Mouse (Mus musculus): ENCODE data around the gene Dst. TPM values are rescaled to one million over a fixed set of nuclear protein-coding genes. Genes with fewer than 3 reads are reported as not detected.

Gene Dst
- polyA plus RNA-seq, 1 experiment from 2014 or later: 63.1 TPM

DNA sequence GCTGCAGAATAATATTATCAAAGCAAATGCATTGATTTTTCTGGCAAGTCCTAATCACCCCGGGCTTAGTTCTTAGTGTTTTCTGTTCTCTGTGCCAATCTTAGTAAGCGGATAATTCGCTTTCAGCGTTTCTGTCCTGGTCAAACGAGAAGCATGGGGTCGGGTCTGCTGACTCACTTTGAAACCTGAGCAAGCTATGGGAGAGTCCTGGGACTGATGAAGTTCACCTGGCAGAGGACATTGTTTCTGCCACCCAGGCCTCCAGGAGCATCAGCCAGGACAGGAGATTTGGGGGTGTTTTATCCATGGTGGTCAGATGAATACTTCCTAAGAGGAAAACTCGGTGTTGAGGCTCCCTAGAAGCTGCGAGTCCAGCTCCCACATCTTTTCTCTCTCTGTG, 3.6 kb downstream of the Dst start:
- Histone ChIP-seq H3K27me3 (ENCODE audit: control insufficient read depth, insufficient read depth, low read length) (no peaks in the 10 kb centered on the region), H3K27ac (no peak overlapping the region), H3K4me2 (replicated peaks) (no peak overlapping the region), H3K9me3 (ENCODE audit: control insufficient read depth, low read length) (no peaks in the 10 kb centered on the region), H3K4me1 (replicated peaks; ENCODE audit: control insufficient read depth, insufficient read depth, low read length) (peaks cover 13% of the 10 kb centered on the region; the same call in 1 of the 2 replicates), H3K4me3 (replicated peaks; ENCODE audit: low read length) (no peak overlapping the region), H3K36me3 (replicated peaks; ENCODE audit: control insufficient read depth, insufficient read depth) (peaks cover 4% of the 10 kb centered on the region; the same call in 1 of the 2 replicates), H3K9ac (no peak overlapping the region)
- WGBS: 77% methylated on average over 8 of the region's 8 CpGs
- DNase-seq (ENCODE audit: low spot score) (no peak), ATAC-seq (ENCODE audit: low FRiP score) (no peak)

DNA sequence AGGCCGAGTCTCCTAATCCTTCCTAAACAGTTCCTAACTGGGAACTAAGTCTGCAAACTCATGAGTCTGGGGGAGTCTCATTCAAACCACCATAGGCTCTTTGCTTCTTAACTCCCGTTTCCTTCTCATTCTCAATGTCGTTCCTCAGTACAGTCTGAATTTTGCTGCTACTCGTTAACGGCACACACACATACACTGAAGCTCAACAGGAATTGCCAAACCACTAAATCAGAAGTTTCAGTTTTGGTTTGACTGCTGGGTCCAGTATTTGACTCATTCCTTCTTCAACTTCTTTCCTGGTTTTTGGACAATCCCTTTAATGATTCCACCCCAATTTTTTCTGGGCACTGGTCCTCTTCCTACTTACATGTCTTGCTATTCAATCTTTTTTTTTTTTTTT, 8.5 kb downstream of the Dst start:
- no peaks in the 10 kb centered on the region for H3K27me3 ChIP-seq (ENCODE audit: control insufficient read depth, insufficient read depth, low read length)
- ATAC-seq (ENCODE audit: low FRiP score) (no peak), DNase-seq (ENCODE audit: low spot score) (no peak)
- H3K4me2 ChIP-seq (replicated peaks): no peak overlapping the region
- WGBS: 95% methylated on average over 5 of the region's 5 CpGs
- H3K27ac ChIP-seq: no peak overlapping the region
- no peaks in the 10 kb centered on the region for H3K4me1 ChIP-seq (replicated peaks; ENCODE audit: control insufficient read depth, insufficient read depth, low read length)
- no peaks in the 10 kb centered on the region for H3K9me3 ChIP-seq (ENCODE audit: control insufficient read depth, low read length)
- no peak overlapping the region for H3K4me3 ChIP-seq (replicated peaks; ENCODE audit: low read length)
- peaks cover 7% of the 10 kb centered on the region for H3K36me3 ChIP-seq (replicated peaks; ENCODE audit: control insufficient read depth, insufficient read depth)
- no peak overlapping the region for H3K9ac ChIP-seq

DNA sequence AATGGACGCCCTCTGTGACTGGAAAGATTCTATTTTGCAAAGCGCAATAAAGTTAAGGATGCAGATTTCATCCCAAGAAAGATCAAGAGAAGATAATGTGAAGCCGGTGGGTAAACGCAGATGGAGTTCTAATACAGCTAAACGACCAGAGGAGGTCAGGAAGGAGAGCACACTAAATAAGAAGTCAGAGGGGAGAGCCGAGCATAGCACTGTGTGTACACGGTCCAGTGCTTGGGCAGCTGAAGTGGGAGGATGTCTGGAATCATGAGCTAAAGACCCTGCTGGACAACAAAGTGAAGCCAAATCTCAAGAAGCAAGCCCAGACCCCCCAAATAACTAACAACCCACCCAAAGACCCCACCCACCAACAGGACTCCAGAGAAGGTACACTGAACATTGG, 14.9 kb downstream of the Dst start:
- H3K27me3 ChIP-seq (ENCODE audit: control insufficient read depth, insufficient read depth, low read length): no peaks in the 10 kb centered on the region
- WGBS: 81% methylated on average over 7 of the region's 7 CpGs
- H3K4me1 ChIP-seq (replicated peaks; ENCODE audit: control insufficient read depth, insufficient read depth, low read length): no peaks in the 10 kb centered on the region
- no peak overlapping the region for H3K9ac ChIP-seq
- DNase-seq (ENCODE audit: low spot score): no peak
- ATAC-seq (ENCODE audit: low FRiP score): no peak
- H3K9me3 ChIP-seq (ENCODE audit: control insufficient read depth, low read length): no peaks in the 10 kb centered on the region
- H3K4me3 ChIP-seq (replicated peaks; ENCODE audit: low read length): no peak overlapping the region
- peaks cover 3% of the 10 kb centered on the region; the same call in 1 of the 2 replicates for H3K36me3 ChIP-seq (replicated peaks; ENCODE audit: control insufficient read depth, insufficient read depth)
- H3K4me2 ChIP-seq (replicated peaks): no peak overlapping the region
- H3K27ac ChIP-seq: no peak overlapping the region

DNA sequence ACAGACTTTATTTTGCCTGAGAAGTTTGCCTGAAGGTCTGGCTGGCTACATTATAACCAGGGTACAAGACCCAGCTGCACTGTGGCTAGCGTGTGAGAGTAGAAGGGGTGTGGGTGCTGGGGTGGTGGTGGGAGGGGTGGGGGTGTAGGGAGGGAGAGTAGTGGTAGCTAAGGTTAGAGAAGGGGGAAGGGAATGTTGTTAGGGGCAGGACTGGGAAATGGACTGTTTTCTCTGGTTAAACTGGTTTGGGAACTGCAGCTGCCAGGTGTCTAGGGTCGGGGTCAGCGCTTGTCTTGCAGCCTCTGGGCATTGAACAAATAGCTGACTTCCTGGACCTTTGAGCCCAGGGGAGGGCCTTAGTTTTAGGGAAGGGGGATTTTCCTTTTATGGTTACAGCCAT, 17.3 kb downstream of the Dst start:
- H3K4me3 ChIP-seq (replicated peaks; ENCODE audit: low read length): no peak overlapping the region

DNA sequence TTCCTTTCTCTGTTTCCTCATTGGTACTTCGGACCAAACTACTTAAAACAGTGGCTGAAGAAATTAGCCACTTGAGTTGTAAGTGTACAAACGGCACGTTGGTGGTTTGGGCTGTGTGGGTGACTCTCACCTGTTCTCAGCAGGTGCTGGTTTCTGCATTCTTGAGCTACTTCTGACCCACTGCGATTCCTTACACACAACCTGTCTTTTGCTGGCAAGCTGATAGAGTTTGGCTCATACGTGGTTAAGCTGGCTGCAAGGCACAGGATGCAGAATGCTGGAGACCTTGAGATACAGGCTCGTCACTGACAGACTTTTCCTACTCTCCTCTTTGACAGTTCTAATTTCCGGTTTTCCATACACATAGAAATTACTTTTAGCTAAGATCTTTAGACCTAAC, 19.4 kb downstream of the Dst start:
- H3K4me2 ChIP-seq (replicated peaks): no peak overlapping the region
- ATAC-seq (ENCODE audit: low FRiP score) (no peak), DNase-seq (ENCODE audit: low spot score) (no peak)
- no peak overlapping the region for H3K27ac ChIP-seq
- no peak overlapping the region for H3K9ac ChIP-seq
- no peaks in the 10 kb centered on the region for H3K9me3 ChIP-seq (ENCODE audit: control insufficient read depth, low read length)
- WGBS: 94% methylated on average over 7 of the region's 7 CpGs
- peaks cover 8% of the 10 kb centered on the region for H3K4me1 ChIP-seq (replicated peaks; ENCODE audit: control insufficient read depth, insufficient read depth, low read length)
- no peaks in the 10 kb centered on the region for H3K36me3 ChIP-seq (replicated peaks; ENCODE audit: control insufficient read depth, insufficient read depth)
- H3K4me3 ChIP-seq (replicated peaks; ENCODE audit: low read length): no peak overlapping the region
- no peaks in the 10 kb centered on the region for H3K27me3 ChIP-seq (ENCODE audit: control insufficient read depth, insufficient read depth, low read length)

More for the DNA sequence above, 17.3 kb downstream of the Dst start:
- Histone ChIP-seq H3K9me3 (ENCODE audit: control insufficient read depth, low read length) (no peaks in the 10 kb centered on the region), H3K27ac (no peak overlapping the region), H3K36me3 (replicated peaks; ENCODE audit: control insufficient read depth, insufficient read depth) (no peaks in the 10 kb centered on the region), H3K4me1 (replicated peaks; ENCODE audit: control insufficient read depth, insufficient read depth, low read length) (no peaks in the 10 kb centered on the region), H3K27me3 (ENCODE audit: control insufficient read depth, insufficient read depth, low read length) (no peaks in the 10 kb centered on the region), H3K4me2 (replicated peaks) (no peak overlapping the region), H3K9ac (no peak overlapping the region)
- ATAC-seq (ENCODE audit: low FRiP score) (no peak), DNase-seq (ENCODE audit: low spot score) (no peak)
- WGBS: 85% methylated on average over 3 of the region's 3 CpGs

DNA sequence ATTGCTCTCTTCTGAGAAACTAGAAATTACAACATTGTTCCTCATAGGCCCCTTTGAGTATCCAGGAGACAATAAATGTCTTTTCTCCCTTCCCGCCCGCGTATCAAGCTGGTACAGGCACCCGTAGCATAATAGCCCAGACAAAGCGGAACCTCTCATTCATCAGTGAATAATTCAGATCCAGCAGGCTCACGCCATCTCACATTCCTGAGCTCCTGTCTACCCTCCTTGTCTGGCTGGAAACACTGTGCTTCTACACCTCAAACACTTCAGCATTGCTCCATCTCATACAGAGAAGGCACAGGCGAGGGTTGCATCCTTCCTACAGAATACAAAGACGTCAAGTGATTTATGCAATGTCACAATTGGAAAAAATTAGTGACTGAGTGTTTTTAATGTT, 23.8 kb downstream of the Dst start:
- Histone ChIP-seq H3K9me3 (ENCODE audit: control insufficient read depth, low read length) (no peaks in the 10 kb centered on the region), H3K4me2 (replicated peaks) (no peak overlapping the region), H3K27ac (no peak overlapping the region), H3K4me1 (replicated peaks; ENCODE audit: control insufficient read depth, insufficient read depth, low read length) (peaks cover 13% of the 10 kb centered on the region), H3K4me3 (replicated peaks; ENCODE audit: low read length) (no peak overlapping the region), H3K9ac (no peak overlapping the region), H3K27me3 (ENCODE audit: control insufficient read depth, insufficient read depth, low read length) (no peaks in the 10 kb centered on the region), H3K36me3 (replicated peaks; ENCODE audit: control insufficient read depth, insufficient read depth) (no peaks in the 10 kb centered on the region)
- 25% methylated on average over 8 of the region's 8 CpGs for WGBS
- DNase-seq (ENCODE audit: low spot score) (no peak), ATAC-seq (ENCODE audit: low FRiP score) (no peak; the same call in 1 of the 2 replicates)

DNA sequence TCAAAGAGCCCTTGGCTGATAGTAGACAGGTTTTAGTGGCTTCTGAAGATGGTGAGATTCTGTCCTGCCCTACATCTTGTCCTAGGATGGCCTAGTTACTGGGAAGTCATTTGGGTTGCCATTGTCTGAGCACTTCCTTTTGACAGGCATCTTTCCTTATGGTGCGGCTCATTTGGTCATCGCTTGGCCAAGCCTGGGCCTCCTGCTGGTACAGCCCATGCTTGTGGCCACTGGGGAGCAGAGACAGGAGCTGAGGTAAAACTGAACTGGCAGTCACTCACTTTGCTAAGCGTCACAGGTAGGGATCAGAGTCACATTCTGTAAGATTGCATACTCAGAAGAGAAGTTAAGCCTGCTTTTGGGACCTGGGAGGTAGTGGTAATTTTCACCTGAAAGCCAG, 24.2 kb downstream of the Dst start:
- no peak for DNase-seq (ENCODE audit: low spot score)
- no peak for ATAC-seq (ENCODE audit: low FRiP score)
- WGBS: 81% methylated on average over 3 of the region's 3 CpGs

DNA sequence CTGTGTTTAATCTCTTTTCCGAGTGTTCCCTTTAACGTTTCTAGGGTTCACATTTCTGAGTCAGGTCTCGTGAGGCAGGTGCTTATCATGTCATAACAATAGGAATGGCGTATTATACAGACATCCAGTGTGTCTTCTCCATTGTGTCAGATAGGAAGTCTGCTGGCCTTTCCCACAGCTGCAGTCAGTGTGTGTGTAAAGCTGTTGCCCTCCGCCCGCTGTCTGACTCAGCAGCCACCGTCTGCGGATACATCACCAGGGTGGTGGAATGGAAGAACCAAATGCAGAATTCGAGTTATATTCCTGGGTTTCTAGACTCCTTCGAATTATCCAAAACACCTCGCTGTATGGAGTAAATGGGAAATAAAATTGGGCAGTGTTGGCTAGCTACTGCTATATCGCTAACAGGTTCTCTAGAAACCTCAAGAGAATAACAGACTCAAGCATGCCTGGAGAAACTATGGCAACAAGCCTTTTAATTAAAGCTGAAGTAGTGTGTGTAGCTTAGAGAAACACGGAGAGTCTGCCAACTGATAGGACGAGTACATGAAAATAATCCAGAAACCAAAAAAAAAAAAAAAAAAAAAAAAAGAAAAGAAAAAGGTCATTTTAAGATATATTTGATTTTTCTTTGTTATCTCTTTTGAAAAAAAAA, 24.9 kb downstream of the Dst start:
- ATAC-seq (ENCODE audit: low FRiP score) (peak; percentile 68; the same call in 1 of the 2 replicates), DNase-seq (ENCODE audit: low spot score) (no peak)
- Histone ChIP-seq H3K9ac (no peak overlapping the region), H3K9me3 (ENCODE audit: control insufficient read depth, low read length) (no peaks in the 10 kb centered on the region), H3K4me2 (replicated peaks) (no peak overlapping the region), H3K4me1 (replicated peaks; ENCODE audit: control insufficient read depth, insufficient read depth, low read length) (peaks cover 13% of the 10 kb centered on the region), H3K4me3 (replicated peaks; ENCODE audit: low read length) (no peak overlapping the region), H3K27me3 (ENCODE audit: control insufficient read depth, insufficient read depth, low read length) (no peaks in the 10 kb centered on the region), H3K36me3 (replicated peaks; ENCODE audit: control insufficient read depth, insufficient read depth) (no peaks in the 10 kb centered on the region), H3K27ac (no peak overlapping the region)
- WGBS: 55% methylated on average over 14 of the region's 14 CpGs

More for the DNA sequence above, 24.2 kb downstream of the Dst start:
- H3K9ac ChIP-seq: no peak overlapping the region
- no peaks in the 10 kb centered on the region for H3K9me3 ChIP-seq (ENCODE audit: control insufficient read depth, low read length)
- no peaks in the 10 kb centered on the region for H3K36me3 ChIP-seq (replicated peaks; ENCODE audit: control insufficient read depth, insufficient read depth)
- no peak overlapping the region for H3K4me2 ChIP-seq (replicated peaks)
- H3K27me3 ChIP-seq (ENCODE audit: control insufficient read depth, insufficient read depth, low read length): no peaks in the 10 kb centered on the region
- no peak overlapping the region for H3K4me3 ChIP-seq (replicated peaks; ENCODE audit: low read length)
- H3K4me1 ChIP-seq (replicated peaks; ENCODE audit: control insufficient read depth, insufficient read depth, low read length): peaks cover 13% of the 10 kb centered on the region
- no peak overlapping the region for H3K27ac ChIP-seq

DNA sequence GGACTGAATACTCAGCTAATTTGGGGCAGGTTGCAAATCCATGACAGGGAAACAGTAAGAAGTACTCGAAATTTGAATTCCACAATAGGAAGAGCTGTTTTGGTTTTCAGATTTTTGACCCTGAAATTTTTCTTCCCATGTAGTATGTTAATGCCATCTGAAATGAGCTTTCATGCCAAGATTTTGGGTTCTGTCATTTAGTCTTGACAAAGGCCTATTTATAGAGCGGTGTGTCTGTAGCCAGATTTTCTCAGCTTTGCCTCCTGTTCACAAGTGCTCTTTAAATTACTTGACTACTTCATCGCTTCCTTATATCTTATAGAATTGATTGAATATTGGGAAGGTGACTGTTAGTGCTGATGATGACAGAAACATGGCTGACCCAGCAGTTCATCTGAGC, 27.9 kb downstream of the Dst start:
- H3K36me3 ChIP-seq (replicated peaks; ENCODE audit: control insufficient read depth, insufficient read depth): no peaks in the 10 kb centered on the region
- H3K4me3 ChIP-seq (replicated peaks; ENCODE audit: low read length): no peak overlapping the region
- ATAC-seq (ENCODE audit: low FRiP score) (no peak), DNase-seq (ENCODE audit: low spot score) (no peak)
- H3K4me1 ChIP-seq (replicated peaks; ENCODE audit: control insufficient read depth, insufficient read depth, low read length): peaks cover 13% of the 10 kb centered on the region
- no peak overlapping the region for H3K27ac ChIP-seq
- H3K4me2 ChIP-seq (replicated peaks): no peak overlapping the region
- 90% methylated on average over 3 of the region's 3 CpGs for WGBS
- H3K9me3 ChIP-seq (ENCODE audit: control insufficient read depth, low read length): no peaks in the 10 kb centered on the region
- H3K27me3 ChIP-seq (ENCODE audit: control insufficient read depth, insufficient read depth, low read length): no peaks in the 10 kb centered on the region
- no peak overlapping the region for H3K9ac ChIP-seq

DNA sequence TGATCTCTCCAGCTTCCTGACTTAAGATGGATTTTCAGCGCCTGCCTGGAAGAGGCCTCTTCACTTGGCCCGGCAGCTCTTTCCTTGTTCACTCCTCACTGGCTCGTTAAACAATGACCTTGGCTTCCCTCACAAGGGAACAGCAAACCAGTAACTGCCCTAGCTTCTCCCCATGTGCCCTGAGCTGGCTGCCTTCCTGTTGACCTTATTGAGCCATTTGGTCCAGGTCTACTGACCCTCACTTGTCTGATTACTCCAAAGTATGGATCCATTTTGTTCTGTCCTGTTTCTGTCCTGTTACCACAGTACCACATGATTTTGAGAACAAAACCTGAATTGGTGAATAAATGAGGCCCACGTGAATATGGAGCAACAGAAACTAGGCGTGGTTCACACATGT, 31.8 kb downstream of the Dst start:
- no peak overlapping the region for H3K27ac ChIP-seq
- no peaks in the 10 kb centered on the region for H3K27me3 ChIP-seq (ENCODE audit: control insufficient read depth, insufficient read depth, low read length)
- H3K4me1 ChIP-seq (replicated peaks; ENCODE audit: control insufficient read depth, insufficient read depth, low read length): no peaks in the 10 kb centered on the region
- H3K36me3 ChIP-seq (replicated peaks; ENCODE audit: control insufficient read depth, insufficient read depth): no peaks in the 10 kb centered on the region
- no peak for DNase-seq (ENCODE audit: low spot score)
- 88% methylated on average over 5 of the region's 5 CpGs for WGBS
- no peak overlapping the region for H3K4me3 ChIP-seq (replicated peaks; ENCODE audit: low read length)
- H3K9me3 ChIP-seq (ENCODE audit: control insufficient read depth, low read length): no peaks in the 10 kb centered on the region
- ATAC-seq (ENCODE audit: low FRiP score): no peak
- H3K4me2 ChIP-seq (replicated peaks): no peak overlapping the region
- no peak overlapping the region for H3K9ac ChIP-seq
